ENCODE assay signal across 7 mouse cellular contexts in the genomic region with DNA sequence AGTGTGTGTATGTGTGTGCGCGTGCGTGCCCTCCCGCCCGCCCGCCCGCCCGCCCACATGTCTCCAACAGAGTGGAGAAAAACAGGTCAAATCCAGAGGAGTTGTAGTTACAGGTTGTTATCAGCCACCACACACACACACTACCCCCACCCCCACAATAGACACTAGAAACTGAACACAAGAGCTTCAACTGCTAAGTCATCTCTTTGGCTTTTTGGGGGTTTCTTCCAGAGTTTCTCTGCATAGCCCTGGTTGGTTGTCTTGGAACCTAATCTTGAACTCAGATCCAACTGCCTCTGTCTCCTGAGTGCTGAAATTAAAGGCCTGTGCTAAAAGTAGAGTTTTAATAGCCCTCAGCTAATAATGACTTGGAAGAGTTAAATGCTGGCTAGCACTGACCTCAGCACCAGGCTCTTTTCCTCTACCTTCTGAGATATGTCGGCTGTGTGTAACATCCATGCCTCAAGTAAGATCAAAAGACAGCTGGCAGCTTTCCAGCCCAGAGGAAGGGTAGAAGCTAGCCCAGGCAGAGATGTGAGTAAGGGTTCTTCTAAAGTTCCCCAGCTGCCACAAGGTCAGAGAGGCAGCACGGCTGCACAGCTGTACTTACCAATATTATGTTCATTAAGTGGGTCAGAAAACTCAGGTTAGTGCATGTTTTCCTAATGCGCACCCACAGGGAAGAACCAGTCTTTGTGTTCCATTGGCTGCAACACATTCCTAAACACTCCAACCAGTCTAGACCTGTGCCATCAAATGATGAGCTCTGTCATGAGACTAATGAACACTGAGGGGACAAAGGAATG. TPM values are rescaled to one million over a fixed set of nuclear protein-coding genes. Genes with fewer than 3 reads are reported as not detected.
DNase-seq lines count a peak whose midpoint lies in the region; ATAC-seq lines count a peak whose summit lies in the region.

No protein-coding gene starts in this region.

- H3K36me3 ChIP-seq in megakaryocyte, embryonic 14.5 days (replicated peaks; ENCODE audit: low read length), result peaks cover 52% of the 10 kb centered on the region
- H3K36me3 ChIP-seq in midbrain, embryonic 14.5 days (ENCODE audit: control insufficient read depth, insufficient read depth, low read length), result peaks cover 12% of the 10 kb centered on the region; the same call in 1 of the 2 replicates
- peaks cover 4% of the 10 kb centered on the region; the same call in 1 of the 2 replicates for H3K36me3 ChIP-seq in midbrain, embryonic 16.5 days (ENCODE audit: control insufficient read depth, insufficient read depth, low read length)

- no peak for ATAC-seq in megakaryocyte, adult 5-6 weeks (ENCODE audit: poor library complexity, severe bottlenecking)
- ATAC-seq in midbrain, embryonic 14.5 days (ENCODE audit: low FRiP score, low TSS enrichment), result no peak
- ATAC-seq in midbrain, embryonic 16.5 days, result no peak

- no peaks in the 10 kb centered on the region for H3K27me3 ChIP-seq in megakaryocyte, embryonic 14.5 days (replicated peaks)
- H3K27me3 ChIP-seq in midbrain, embryonic 14.5 days (ENCODE audit: control insufficient read depth, insufficient read depth, low read length), result no peaks in the 10 kb centered on the region
- H3K27me3 ChIP-seq in midbrain, embryonic 16.5 days (ENCODE audit: control insufficient read depth, insufficient read depth, low read depth, low read length), result no peaks in the 10 kb centered on the region

- peak overlapping the region; percentile 29 for H3K4me3 ChIP-seq in megakaryocyte, embryonic 14.5 days (replicated peaks)
- no peak overlapping the region for H3K4me3 ChIP-seq in midbrain, embryonic 14.5 days (replicated peaks; ENCODE audit: low read depth, low read length)
- no peak overlapping the region for H3K4me3 ChIP-seq in midbrain, embryonic 16.5 days (ENCODE audit: low read depth, low read length)

- H3K4me2 ChIP-seq in midbrain, embryonic 14.5 days (ENCODE audit: low read length), result no peak overlapping the region
- H3K4me2 ChIP-seq in midbrain, embryonic 16.5 days (ENCODE audit: low read length), result no peak overlapping the region

- no peak overlapping the region for H3K9ac ChIP-seq in midbrain, embryonic 14.5 days (replicated peaks; ENCODE audit: low read length)
- H3K9ac ChIP-seq in midbrain, embryonic 16.5 days (ENCODE audit: low read depth, low read length), result no peak overlapping the region

- H3K27ac ChIP-seq in midbrain, embryonic 14.5 days (replicated peaks; ENCODE audit: low read depth, low read length), result no peak overlapping the region
- H3K27ac ChIP-seq in midbrain, embryonic 16.5 days (ENCODE audit: low read length), result no peak overlapping the region

- WGBS in midbrain, embryonic 14.5 days, result 92% methylated on average over 11 of the region's 11 CpGs
- WGBS in midbrain, embryonic 16.5 days, result 91% methylated on average over 11 of the region's 11 CpGs

- peaks cover 93% of the 10 kb centered on the region for H3K4me1 ChIP-seq in megakaryocyte, embryonic 14.5 days
- H3K4me1 ChIP-seq in midbrain, embryonic 14.5 days (ENCODE audit: control insufficient read depth, insufficient read depth, low read length), result no peaks in the 10 kb centered on the region
- 0 out of 2 replicates have a peak, but pooled peaks cover 3% of the 10 kb centered on the region for H3K4me1 ChIP-seq in midbrain, embryonic 16.5 days (ENCODE audit: control insufficient read depth, insufficient read depth, low read length)

- H3K9me3 ChIP-seq in megakaryocyte, embryonic 14.5 days, result no peaks in the 10 kb centered on the region
- H3K9me3 ChIP-seq in midbrain, embryonic 14.5 days (ENCODE audit: control insufficient read depth, low read length), result no peaks in the 10 kb centered on the region
- no peaks in the 10 kb centered on the region for H3K9me3 ChIP-seq in midbrain, embryonic 16.5 days (replicated peaks; ENCODE audit: control insufficient read depth, low read length, poor library complexity, severe bottlenecking)

- peak; percentile 71 for DNase-seq in c-Kit-positive CD71-positive TER-119-negative erythroid progenitor cells, embryonic 14.5 days (ENCODE audit: low read depth)
- peak; percentile 47 to 63 for DNase-seq in kidney, postnatal 25 days
- DNase-seq in thymus, postnatal 14 days, result peak; percentile 52
- DNase-seq in midbrain, embryonic 14.5 days, result no peak

RNA-seq across cellular contexts. Expression of gene Gm10401, which starts 26.8 kb away (rescaled TPM):
- not detected in 2 replicates for polyA plus RNA-seq in megakaryocyte, embryonic 14.5 days (2012; ENCODE audit: insufficient read depth, low replicate concordance)
- total RNA-seq in megakaryocyte, adult 5-6 weeks (2015), result not detected in 2 replicates
- total RNA-seq in megakaryocyte, adult 5-6 weeks (2017), result not detected in 2 replicates
- polyA plus RNA-seq in midbrain, embryonic 14.5 days (2014; fragmentation: Nextera tagmentation; extraction: Ambion mirVana), result 59.4 and 72.9 TPM in 2 replicates
- 34.8 and 43.1 TPM in 2 replicates for polyA plus RNA-seq in midbrain, embryonic 16.5 days (2015; fragmentation: Nextera tagmentation; extraction: Ambion mirVana)

RNA-seq across cellular contexts. Expression of gene Acads, which starts 47.8 kb away (rescaled TPM):
- 34.8 and 43.5 TPM in 2 replicates for polyA plus RNA-seq in megakaryocyte, embryonic 14.5 days (2012; ENCODE audit: insufficient read depth, low replicate concordance)
- total RNA-seq in megakaryocyte, adult 5-6 weeks (2015), result 13.5 and 15.2 TPM in 2 replicates
- 13.0 and 17.4 TPM in 2 replicates for total RNA-seq in megakaryocyte, adult 5-6 weeks (2017)
- 13.8 and 14.6 TPM in 2 replicates for polyA plus RNA-seq in midbrain, embryonic 14.5 days (2014; fragmentation: Nextera tagmentation; extraction: Ambion mirVana)
- polyA plus RNA-seq in midbrain, embryonic 16.5 days (2015; fragmentation: Nextera tagmentation; extraction: Ambion mirVana), result 14.2 and 15.8 TPM in 2 replicates

Comparison
In these comparisons a context has a peak if more than half of its experiments do, and no peak if none do; other contexts are left out.
1. RNA of gene Gm10401, which starts 26.8 kb away (polyA plus RNA-seq): 59.4 to 72.9 TPM in midbrain, embryonic 14.5 days and 34.8 to 43.1 TPM in midbrain, embryonic 16.5 days; not detected in megakaryocyte, embryonic 14.5 days; every median in the first group is over 10 times any median in the second.